In the genomic region with DNA sequence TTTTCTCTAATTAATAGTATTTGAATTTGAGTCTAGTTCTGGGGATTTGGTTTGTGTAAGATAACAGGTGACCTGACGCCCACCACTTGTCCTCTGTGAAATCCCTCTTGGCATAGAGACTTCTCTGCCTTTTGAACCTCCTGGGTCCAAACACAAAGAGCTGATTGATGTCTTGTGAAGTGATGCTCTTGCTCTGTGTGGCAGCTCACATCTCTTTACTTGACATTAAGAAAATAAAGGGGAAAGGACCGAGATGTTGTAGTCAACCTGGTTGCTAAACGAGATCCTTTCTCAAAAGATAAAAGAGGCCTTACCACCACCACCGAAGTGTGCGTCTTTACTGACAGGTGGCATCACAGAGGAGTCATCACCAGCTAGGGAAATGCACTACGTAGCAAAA, we compare ENCODE assay signal across 18 mouse cellular contexts. TPM values are rescaled to one million over a fixed set of nuclear protein-coding genes. Genes with fewer than 3 reads are reported as not detected.
DNase-seq lines count a peak whose midpoint lies in the region; ATAC-seq and TF ChIP-seq lines count a peak whose summit lies in the region.
"Had no signal": no experiment of that assay in that cellular context is flagged by ENCODE, and none has a peak within 500 bp of the region (broad histone marks: within the 10 kb centered on the region; RNA-seq: fewer than 3 reads in every experiment).

No protein-coding gene starts in this region.

- H3K27me3 ChIP-seq in heart, embryonic 15.5 days = no peaks in the 10 kb centered on the region
- H3K27me3 ChIP-seq in heart, embryonic 11.5 days (ENCODE audit: control insufficient read depth, insufficient read depth, low read length) = no peaks in the 10 kb centered on the region
- H3K27me3 ChIP-seq in MEL (ENCODE audit: control insufficient read depth in 1 of 2, insufficient read depth in 2 of 2, low read length in 2 of 2) = no peaks in the 10 kb centered on the region
- H3K27me3 ChIP-seq in myocyte (ENCODE audit: control insufficient read depth, insufficient read depth, insufficient read length) = no peaks in the 10 kb centered on the region
- H3K27me3 ChIP-seq: embryonic facial prominence, embryonic 13.5 days; forebrain, embryonic 12.5 days; limb, embryonic 15.5 days; stomach, embryonic 15.5 days had no signal

- H3K9ac ChIP-seq in heart, embryonic 15.5 days = no peak overlapping the region
- H3K9ac ChIP-seq in heart, embryonic 11.5 days (ENCODE audit: low read depth, low read length) = no peak overlapping the region
- no peak overlapping the region for H3K9ac ChIP-seq in MEL (ENCODE audit: control insufficient read depth, low read depth, low read length, poor library complexity, severe bottlenecking)
- H3K9ac ChIP-seq: embryonic facial prominence, embryonic 13.5 days; forebrain, embryonic 12.5 days; limb, embryonic 15.5 days; midbrain, embryonic 15.5 days; stomach, embryonic 15.5 days had no signal

- no peaks in the 10 kb centered on the region for H3K36me3 ChIP-seq in heart, embryonic 15.5 days
- H3K36me3 ChIP-seq in heart, embryonic 11.5 days (ENCODE audit: control insufficient read depth, insufficient read depth, low read length) = no peaks in the 10 kb centered on the region
- H3K36me3 ChIP-seq in MEL (ENCODE audit: control insufficient read depth in 1 of 2, insufficient read depth in 2 of 2, low read length in 2 of 2) (peaks cover 0 to 5% of the 10 kb centered on the region in 2 experiments; a peak in 2 of 4 replicates), myocyte (ENCODE audit: control insufficient read depth, insufficient read depth) (no peaks in the 10 kb centered on the region)
- H3K36me3 ChIP-seq: embryonic facial prominence, embryonic 13.5 days; forebrain, embryonic 12.5 days; limb, embryonic 15.5 days; midbrain, embryonic 15.5 days; stomach, embryonic 15.5 days had no signal

- no peak for TF ChIP-seq RAD21 in MEL (IDR thresholded peaks at IDR 0.05; ENCODE audit: low read depth, low read length)

- H3K4me1 ChIP-seq in heart, embryonic 15.5 days (replicated peaks) = peaks cover 13% of the 10 kb centered on the region
- peaks cover 11% of the 10 kb centered on the region for H3K4me1 ChIP-seq in heart, embryonic 11.5 days (ENCODE audit: control insufficient read depth, insufficient read depth, low read length)
- peaks cover 0 to 3% of the 10 kb centered on the region in 2 experiments; a peak in 1 of 4 replicates for H3K4me1 ChIP-seq in MEL (ENCODE audit: control insufficient read depth in 1 of 2, insufficient read depth in 2 of 2, low read length in 2 of 2)

- no peak for ATAC-seq in heart, embryonic 15.5 days (replicated peaks; ENCODE audit: insufficient number of reproducible peaks, insufficient read depth, low FRiP score, low read depth)
- ATAC-seq in heart, embryonic 11.5 days (replicated peaks; ENCODE audit: insufficient number of reproducible peaks, low FRiP score, low TSS enrichment) = no peak
- no peak for ATAC-seq in frontal cortex, adult (ENCODE audit: low TSS enrichment)
- ATAC-seq: activated CD4-positive, CD25-positive, alpha-beta regulatory T cell, adult 4 months; hindbrain, embryonic 16.5 days; intestine, postnatal 0 days; midbrain, embryonic 15.5 days had no signal

- no peak overlapping the region for H3K27ac ChIP-seq in heart, embryonic 15.5 days
- no peak overlapping the region for H3K27ac ChIP-seq in heart, embryonic 11.5 days (ENCODE audit: low read depth, low read length)
- no peak overlapping the region for H3K27ac ChIP-seq in MEL (ENCODE audit: control insufficient read depth, low read depth, low read length)
- H3K27ac ChIP-seq: embryonic facial prominence, embryonic 13.5 days; forebrain, embryonic 12.5 days; hindbrain, embryonic 10.5 days; left cerebral cortex, adult 2 months; limb, embryonic 15.5 days; midbrain, embryonic 15.5 days; stomach, embryonic 15.5 days had no signal

- peaks cover 11% of the 10 kb centered on the region for H3K79me2 ChIP-seq in MEL (ENCODE audit: control insufficient read depth, insufficient read depth, low read length, poor library complexity)
- peaks cover 25% of the 10 kb centered on the region for H3K79me2 ChIP-seq in myocyte (ENCODE audit: control insufficient read depth, insufficient read depth)

- 59% methylated on average over 6 of the region's 6 CpGs for whole genome bisulfite sequencing in heart, embryonic 15.5 days
- WGBS in heart, embryonic 11.5 days (ENCODE audit: insufficient replicate concordance) = 56% methylated on average over 6 of the region's 6 CpGs

- no peak for TF ChIP-seq POLR2A in MEL (IDR thresholded peaks at IDR 0.05; ENCODE audit: control insufficient read depth in 1 of 2, insufficient read depth in 1 of 2, low read depth in 1 of 2, low read length in 2 of 2, poor library complexity in 1 of 2)
- TF ChIP-seq POLR2A in myocyte (IDR thresholded peaks at IDR 0.05; ENCODE audit: insufficient read length, low read depth) = no peak

- H3K4me3 ChIP-seq in heart, embryonic 15.5 days = no peak overlapping the region
- no peak overlapping the region for H3K4me3 ChIP-seq in heart, embryonic 11.5 days (ENCODE audit: low read depth, low read length)
- H3K4me3 ChIP-seq in MEL (ENCODE audit: control insufficient read depth in 1 of 2, insufficient read depth in 1 of 2, low read depth in 2 of 2, low read length in 2 of 2) (no peak overlapping the region), myocyte (peak overlapping the region; percentile 63)
- H3K4me3 ChIP-seq: embryonic facial prominence, embryonic 13.5 days; forebrain, embryonic 12.5 days; midbrain, embryonic 15.5 days had no signal

- no peak for TF ChIP-seq CTCF in MEL (IDR thresholded peaks at IDR 0.05 in 2 of 3, conservative IDR thresholded peaks at IDR 0.05 in 1 of 3; ENCODE audit: control insufficient read depth in 1 of 3, insufficient read depth in 1 of 3, low read depth in 2 of 3, low read length in 3 of 3, poor library complexity in 1 of 3, severe bottlenecking in 1 of 3)

- peak; percentile 8 for DNase-seq in MEL (ENCODE audit: low read depth, low spot score)
- DNase-seq in thymus, postnatal 36 days = peak; percentile 6 to 23
- DNase-seq in ovary, postnatal 10 days (ENCODE audit: low spot score) = no peak

- no peak for TF ChIP-seq EP300 in MEL (IDR thresholded peaks at IDR 0.05; ENCODE audit: low read depth in 1 of 2, low read length in 2 of 2)

- no peaks in the 10 kb centered on the region for H3K9me3 ChIP-seq in heart, embryonic 15.5 days (replicated peaks)
- no peaks in the 10 kb centered on the region for H3K9me3 ChIP-seq in heart, embryonic 11.5 days (replicated peaks; ENCODE audit: control insufficient read depth, low read length)
- H3K9me3 ChIP-seq in MEL (replicated peaks; ENCODE audit: insufficient read depth, low read length) = no peaks in the 10 kb centered on the region
- H3K9me3 ChIP-seq: forebrain, embryonic 12.5 days; hindbrain, embryonic 10.5 days; limb, embryonic 15.5 days; midbrain, embryonic 15.5 days; stomach, embryonic 15.5 days had no signal

- H3ac ChIP-seq in myocyte (ENCODE audit: control insufficient read depth, insufficient read length) = no peak overlapping the region

- H3K4me2 ChIP-seq in heart, embryonic 15.5 days = peak overlapping the region; percentile 86; the same call in 1 of the 2 replicates
- H3K4me2 ChIP-seq in heart, embryonic 11.5 days = no peak overlapping the region
- H3K4me2 ChIP-seq in myocyte (ENCODE audit: low read depth) = peak overlapping the region; percentile 90
- H3K4me2 ChIP-seq: midbrain, embryonic 15.5 days had no signal

TF ChIP-seq in MEL, 35 proteins besides CTCF, POLR2A, EP300 and RAD21 (continues in another document):
- TF ChIP-seq GABPA (IDR thresholded peaks at IDR 0.05; ENCODE audit: low read depth, low read length) (no peak), TBP (IDR thresholded peaks at IDR 0.05; ENCODE audit: low read depth, low read length) (no peak), MYB (IDR thresholded peaks at IDR 0.05; ENCODE audit: low read depth, low read length) (no peak), KAT2A (conservative IDR thresholded peaks at IDR 0.05; ENCODE audit: low read depth, low read length) (no peak), TAL1 (IDR thresholded peaks at IDR 0.05; ENCODE audit: low read length) (no peak), CHD2 (IDR thresholded peaks at IDR 0.05; ENCODE audit: low read length) (no peak), ZC3H11A (IDR thresholded peaks at IDR 0.05; ENCODE audit: low read depth, low read length) (no peak), GATA1 (IDR thresholded peaks at IDR 0.05; ENCODE audit: low read depth, low read length) (no peak), MYC (IDR thresholded peaks at IDR 0.05; ENCODE audit: low read depth, low read length) (no peak), MAFK (IDR thresholded peaks at IDR 0.05; ENCODE audit: borderline replicate concordance, low read depth, low read length) (no peak)

TF ChIP-seq in myocyte, 11 proteins besides CTCF, POLR2A, EP300 and RAD21 (continues in another document):
- TF ChIP-seq TCF12 (IDR thresholded peaks at IDR 0.05; ENCODE audit: insufficient read depth, poor library complexity, severe bottlenecking) (no peak), MYOG (IDR thresholded peaks at IDR 0.05; ENCODE audit: control insufficient read depth in 1 of 3, insufficient read depth in 1 of 3, insufficient read length in 2 of 3, low read depth in 2 of 3) (no peak), REST (IDR thresholded peaks at IDR 0.05; ENCODE audit: insufficient read depth, insufficient read length) (no peak), POLR2AphosphoS2 (IDR thresholded peaks at IDR 0.05; ENCODE audit: insufficient read length, low read depth) (no peak), E2F4 (IDR thresholded peaks at IDR 0.05; ENCODE audit: insufficient read depth) (no peak), MAX (IDR thresholded peaks at IDR 0.05; ENCODE audit: low read depth) (no peak), MYOD1 (IDR thresholded peaks at IDR 0.05; ENCODE audit: control insufficient read depth in 1 of 3, insufficient read length in 2 of 3, low read depth in 2 of 3) (no peak), TCF3 (IDR thresholded peaks at IDR 0.05; ENCODE audit: insufficient read length, low read depth) (no peak), SRF (IDR thresholded peaks at IDR 0.05; ENCODE audit: control insufficient read depth, insufficient read length, low read depth) (no peak), USF1 (IDR thresholded peaks at IDR 0.05; ENCODE audit: low read depth) (no peak)

RNA-seq across cellular contexts. Expression of gene Akr1b3, which starts 1.4 kb away (rescaled TPM):
- 150 and 163 TPM in 2 replicates for polyA plus RNA-seq in heart, embryonic 15.5 days (2015; fragmentation: Nextera tagmentation; extraction: Ambion mirVana)
- polyA plus RNA-seq in heart, embryonic 11.5 days (2014; fragmentation: Nextera tagmentation; extraction: Ambion mirVana) = 205 TPM in 2 replicates
- total RNA-seq in MEL (2012; rRNA removed) = 110 and 122 TPM in 2 replicates
- polyA plus RNA-seq in MEL (2012; ENCODE audit: insufficient read depth in 1 of 2, insufficient read length in 2 of 2, low read depth in 1 of 2, low replicate concordance in 2 of 2, missing spikeins in 1 of 2) (100 to 1,000 TPM; 151 to 532 TPM), myocyte (2012; fragmentation: generic; extraction: Trizol) (493 TPM)

RNA-seq across cellular contexts. Expression of gene Akr1b8, which starts 35.3 kb away (rescaled TPM):
- 9.3 and 9.4 TPM in 2 replicates for polyA plus RNA-seq in heart, embryonic 15.5 days (2015; fragmentation: Nextera tagmentation; extraction: Ambion mirVana)
- polyA plus RNA-seq in heart, embryonic 11.5 days (2014; fragmentation: Nextera tagmentation; extraction: Ambion mirVana) = 19.6 and 22.2 TPM in 2 replicates
- not detected in 2 replicates for total RNA-seq in MEL (2012; rRNA removed)
- polyA plus RNA-seq in MEL (2012; ENCODE audit: insufficient read depth in 1 of 2, insufficient read length in 2 of 2, low read depth in 1 of 2, low replicate concordance in 2 of 2, missing spikeins in 1 of 2) (not detected), myocyte (2012; fragmentation: generic; extraction: Trizol) (167 TPM)
- polyA plus RNA-seq: activated CD4-positive, CD25-positive, alpha-beta regulatory T cell, adult 4 months; erythroblast, embryonic 14.5 days had no signal

Comparison
In these comparisons a context has a peak if more than half of its experiments do, and no peak if none do; other contexts are left out.
1. RNA of gene Akr1b8, which starts 35.3 kb away (polyA plus RNA-seq): 167 TPM in myocyte (single experiment), 19.6 to 22.2 TPM in heart, embryonic 11.5 days and 9.3 to 9.4 TPM in heart, embryonic 15.5 days; not detected in MEL; every median in the first group is over 10 times any median in the second.